Mouse (Mus musculus): ENCODE data around the gene Golga1. TPM values are rescaled to one million over a fixed set of nuclear protein-coding genes. Genes with fewer than 3 reads are reported as not detected.
"Not testable (repeated sequence)": the region's sequence is repeated elsewhere in the genome, so short reads cannot be mapped to it uniquely, and the experiment has no call there.

The Golga1 gene
- total and polyA plus RNA-seq, 2 experiments from 2014 or later: 23.9 to 36.2 TPM

DNA sequence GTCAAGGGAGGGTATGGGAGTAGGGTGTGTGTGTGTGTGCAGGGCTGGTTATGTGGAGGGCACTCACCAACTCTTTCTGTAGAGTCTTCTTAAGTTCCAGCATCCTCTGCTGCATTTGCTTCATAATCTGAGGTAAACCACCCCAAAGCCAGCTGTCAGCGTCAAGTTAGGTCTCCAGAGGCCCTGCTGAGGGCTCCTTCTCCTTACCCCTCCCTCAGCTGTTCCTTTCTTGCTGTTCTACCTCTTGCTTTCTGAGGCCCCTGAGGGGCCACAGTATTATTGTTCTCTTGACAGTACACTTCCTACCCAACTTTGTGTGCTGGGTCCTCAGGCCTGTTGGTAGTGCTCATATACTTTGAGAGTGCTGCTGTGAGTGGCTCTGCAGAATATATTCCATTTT, 45.3 kb downstream of the Golga1 start:
- no peak overlapping the region for H3K27ac ChIP-seq (ENCODE audit: low read depth, low read length)
- ATAC-seq (no peak), DNase-seq (no peak)
- no peak overlapping the region for H3K9ac ChIP-seq
- no peak overlapping the region for H3K4me2 ChIP-seq (ENCODE audit: low read depth)
- no peak for TF ChIP-seq CTCF (IDR thresholded peaks at IDR 0.05; ENCODE audit: low read depth)
- H3K9me3 ChIP-seq (ENCODE audit: low read length): no peaks in the 10 kb centered on the region
- peaks cover 88% of the 10 kb centered on the region for H3K36me3 ChIP-seq (ENCODE audit: insufficient read depth)
- H3K4me3 ChIP-seq (ENCODE audit: low read depth, low read length): no peak overlapping the region
- 92% methylated on average over 1 of the region's 1 CpGs for WGBS
- H3K27me3 ChIP-seq (ENCODE audit: insufficient read depth, low read length): no peaks in the 10 kb centered on the region
- H3K4me1 ChIP-seq (ENCODE audit: insufficient read depth): no peaks in the 10 kb centered on the region

DNA sequence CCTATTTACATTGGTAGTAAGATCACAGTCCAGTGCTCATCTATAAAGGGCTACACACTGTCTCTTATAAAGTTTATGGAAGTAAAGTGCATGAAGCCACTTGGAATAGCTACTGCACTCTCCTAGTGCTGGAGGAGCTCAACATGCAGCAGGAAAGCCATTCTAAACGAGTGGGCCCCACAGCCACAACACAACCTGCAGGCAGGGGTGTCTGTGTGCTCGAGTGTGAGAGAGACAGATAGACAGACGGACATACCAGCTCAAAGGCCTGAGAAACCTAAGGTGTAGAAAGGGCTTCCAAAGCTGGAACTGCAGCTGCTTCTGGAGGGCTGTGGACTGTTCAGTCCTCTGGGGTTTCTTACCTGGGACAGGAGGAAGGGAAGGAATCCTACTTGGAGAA, 48.8 kb downstream of the Golga1 start:
- Histone ChIP-seq H3K4me2 (ENCODE audit: low read depth) (no peak overlapping the region), H3K4me1 (ENCODE audit: insufficient read depth) (no peaks in the 10 kb centered on the region), H3K9me3 (ENCODE audit: low read length) (no peaks in the 10 kb centered on the region), H3K9ac (no peak overlapping the region), H3K4me3 (ENCODE audit: low read depth, low read length) (no peak overlapping the region), H3K36me3 (ENCODE audit: insufficient read depth) (peaks cover 82% of the 10 kb centered on the region), H3K27ac (ENCODE audit: low read depth, low read length) (no peak overlapping the region), H3K27me3 (ENCODE audit: insufficient read depth, low read length) (no peaks in the 10 kb centered on the region)
- TF ChIP-seq CTCF (IDR thresholded peaks at IDR 0.05; ENCODE audit: low read depth): no peak
- ATAC-seq (no peak), DNase-seq (no peak)
- 79% methylated on average over 3 of the region's 3 CpGs for WGBS

DNA sequence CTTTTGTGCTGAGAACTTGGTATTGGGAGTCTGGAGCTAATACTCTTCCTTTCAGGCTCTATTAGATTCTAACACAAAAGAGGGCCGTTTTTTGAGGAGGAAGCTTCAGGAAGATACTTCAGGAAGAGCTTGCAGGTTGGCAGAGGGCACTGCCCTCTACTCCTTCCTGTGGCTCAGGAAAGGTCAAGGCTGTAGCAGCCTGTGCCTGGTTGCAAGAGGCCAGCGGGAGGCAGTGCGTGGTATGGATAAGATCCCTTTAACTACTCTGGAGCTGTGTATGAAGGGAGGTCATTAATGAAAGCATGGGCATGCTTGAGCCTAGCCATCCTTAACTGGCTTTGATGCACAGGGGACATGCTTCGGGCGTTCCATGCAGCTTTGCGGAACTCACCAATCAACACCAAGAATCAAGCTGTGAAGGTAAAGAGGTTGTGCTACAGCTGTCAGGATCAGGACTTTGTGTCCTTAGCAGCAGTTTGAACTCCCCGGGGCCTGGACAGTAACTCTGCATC, 52.5 kb downstream of the Golga1 start:
- Histone ChIP-seq H3K27me3 (ENCODE audit: insufficient read depth, low read length) (no peaks in the 10 kb centered on the region), H3K4me3 (ENCODE audit: low read depth, low read length) (no peak overlapping the region), H3K27ac (ENCODE audit: low read depth, low read length) (no peak overlapping the region), H3K9ac (no peak overlapping the region), H3K4me1 (ENCODE audit: insufficient read depth) (peaks cover 6% of the 10 kb centered on the region; the same call in 1 of the 2 replicates), H3K36me3 (ENCODE audit: insufficient read depth) (peaks cover 51% of the 10 kb centered on the region), H3K9me3 (ENCODE audit: low read length) (no peaks in the 10 kb centered on the region), H3K4me2 (ENCODE audit: low read depth) (no peak overlapping the region)
- no peak for TF ChIP-seq CTCF (IDR thresholded peaks at IDR 0.05; ENCODE audit: low read depth)
- DNase-seq (no peak), ATAC-seq (no peak)
- 83% methylated on average over 7 of the region's 7 CpGs for WGBS

DNA sequence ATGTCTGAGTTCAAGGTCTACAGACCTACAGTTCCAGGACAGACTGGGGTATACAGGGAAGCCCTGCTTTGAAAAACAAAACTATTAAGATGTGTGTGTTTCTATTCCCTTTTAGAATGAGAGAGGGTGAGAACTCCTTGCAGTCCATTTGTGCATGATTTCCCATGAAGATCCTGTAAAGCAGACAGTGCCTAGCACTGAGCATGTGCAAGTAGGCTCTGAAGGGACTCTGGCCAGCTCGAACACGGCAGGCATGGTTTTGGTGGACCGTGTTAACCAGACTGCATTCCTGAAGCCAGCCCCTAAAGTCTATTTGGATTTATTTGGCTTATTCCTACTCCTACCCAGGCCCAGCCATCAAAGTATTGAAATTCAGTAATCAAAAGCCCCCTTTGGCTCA, 53.4 kb downstream of the Golga1 start:
- H3K9ac ChIP-seq: no peak overlapping the region
- WGBS: 82% methylated on average over 3 of the region's 3 CpGs
- no peaks in the 10 kb centered on the region for H3K9me3 ChIP-seq (ENCODE audit: low read length)
- no peaks in the 10 kb centered on the region for H3K27me3 ChIP-seq (ENCODE audit: insufficient read depth, low read length)
- no peak overlapping the region for H3K4me3 ChIP-seq (ENCODE audit: low read depth, low read length)
- H3K27ac ChIP-seq (ENCODE audit: low read depth, low read length): no peak overlapping the region
- H3K4me2 ChIP-seq (ENCODE audit: low read depth): no peak overlapping the region
- peaks cover 44% of the 10 kb centered on the region for H3K36me3 ChIP-seq (ENCODE audit: insufficient read depth)
- TF ChIP-seq CTCF (IDR thresholded peaks at IDR 0.05; ENCODE audit: low read depth): no peak
- H3K4me1 ChIP-seq (ENCODE audit: insufficient read depth): peaks cover 9% of the 10 kb centered on the region; the same call in 1 of the 2 replicates
- ATAC-seq: no peak
- DNase-seq: no peak

- no peak for TF ChIP-seq CTCF (IDR thresholded peaks at IDR 0.05; ENCODE audit: low read depth)
- H3K9ac ChIP-seq: no peak overlapping the region
- H3K4me3 ChIP-seq (ENCODE audit: low read depth, low read length): no peak overlapping the region
- peaks cover 10% of the 10 kb centered on the region; the same call in 1 of the 2 replicates for H3K4me1 ChIP-seq (ENCODE audit: insufficient read depth)
- H3K36me3 ChIP-seq (ENCODE audit: insufficient read depth): peaks cover 37% of the 10 kb centered on the region
- H3K4me2 ChIP-seq (ENCODE audit: low read depth): no peak overlapping the region
- no peak for ATAC-seq
- H3K9me3 ChIP-seq (ENCODE audit: low read length): no peaks in the 10 kb centered on the region
- no peak for DNase-seq
- no peaks in the 10 kb centered on the region for H3K27me3 ChIP-seq (ENCODE audit: insufficient read depth, low read length)
- no peak overlapping the region for H3K27ac ChIP-seq (ENCODE audit: low read depth, low read length)
Observed at GRCm38 (mm10) chr2:39011264-39011663, 54.1 kb downstream of the Golga1 start.

- H3K27ac ChIP-seq (ENCODE audit: low read depth, low read length); H3K4me3 ChIP-seq (ENCODE audit: low read depth, low read length); H3K4me2 ChIP-seq (ENCODE audit: low read depth); DNase-seq; H3K9me3 ChIP-seq (ENCODE audit: low read length); H3K27me3 ChIP-seq (ENCODE audit: insufficient read depth, low read length); ATAC-seq; H3K9ac ChIP-seq: not testable (repeated sequence)
- peaks cover 27% of the 10 kb centered on the region for H3K36me3 ChIP-seq (ENCODE audit: insufficient read depth)
- peaks cover 15% of the 10 kb centered on the region; the same call in 1 of the 2 replicates for H3K4me1 ChIP-seq (ENCODE audit: insufficient read depth)
- 95% methylated on average over 5 of the region's 5 CpGs for WGBS
Observed at GRCm38 (mm10) chr2:39010144-39010543, 55.2 kb downstream of the Golga1 start.

GRCm38 (mm10) chr2:39008954-39009365, 56.4 kb downstream of the Golga1 start:
- WGBS: 35% methylated on average over 3 of the region's 3 CpGs
- peak overlapping the region; percentile 91 for H3K9ac ChIP-seq
- ATAC-seq: no peak

More at GRCm38 (mm10) chr2:39008954-39009365, 56.4 kb downstream of the Golga1 start:
- H3K4me1 ChIP-seq (ENCODE audit: insufficient read depth): peaks cover 17% of the 10 kb centered on the region
- no peak overlapping the region for H3K27ac ChIP-seq (ENCODE audit: low read depth, low read length)
- H3K4me2 ChIP-seq (ENCODE audit: low read depth): peak overlapping the region; percentile 78
- H3K36me3 ChIP-seq (ENCODE audit: insufficient read depth): peaks cover 15% of the 10 kb centered on the region; the same call in 1 of the 2 replicates
- DNase-seq: peak; percentile 26
- H3K4me3 ChIP-seq (ENCODE audit: low read depth, low read length): peak overlapping the region; percentile 82
- H3K9me3 ChIP-seq (ENCODE audit: low read length): no peaks in the 10 kb centered on the region
- TF ChIP-seq CTCF (IDR thresholded peaks at IDR 0.05; ENCODE audit: low read depth): no peak
- H3K27me3 ChIP-seq (ENCODE audit: insufficient read depth, low read length): no peaks in the 10 kb centered on the region

Data from forebrain, postnatal 0 days (tissue).